Mouse (Mus musculus) retina, postnatal 7 days (tissue): ENCODE data around the gene Atp2a2.
"Not testable (repeated sequence)": the region's sequence is repeated elsewhere in the genome, so short reads cannot be mapped to it uniquely, and the experiment has no call there.

Source experiments
- DNase-seq: peaks from one replicate; pipeline ENCODE4 v3.0.0-alpha.2; 2012; ENCODE audit warnings: low read depth, low spot score

Atp2a2 gene

GRCm38 (mm10) chr5:122498046-122498445, 4.0 kb downstream of the Atp2a2 start:
- no peak for DNase-seq

GRCm38 (mm10) chr5:122496990-122497389, 5.0 kb downstream of the Atp2a2 start:
- no peak for DNase-seq

GRCm38 (mm10) chr5:122494449-122494848, 7.6 kb downstream of the Atp2a2 start:
- DNase-seq, result no peak

GRCm38 (mm10) chr5:122493035-122493434, 9.0 kb downstream of the Atp2a2 start:
- DNase-seq, result no peak

- DNase-seq, result no peak
Measured at GRCm38 (mm10) chr5:122491385-122491784, 10.6 kb downstream of the Atp2a2 start.

- DNase-seq, result no peak
Measured at GRCm38 (mm10) chr5:122490148-122490547, 11.9 kb downstream of the Atp2a2 start.

GRCm38 (mm10) chr5:122487825-122488224, 14.2 kb downstream of the Atp2a2 start:
- DNase-seq, result no peak

- DNase-seq, result not testable (repeated sequence)
Measured at GRCm38 (mm10) chr5:122486243-122486642, 15.8 kb downstream of the Atp2a2 start.

- no peak for DNase-seq
Measured at GRCm38 (mm10) chr5:122482733-122483391, 19.2 kb downstream of the Atp2a2 start.

GRCm38 (mm10) chr5:122481844-122482243, 20.2 kb downstream of the Atp2a2 start:
- DNase-seq, result no peak

- DNase-seq, result no peak
Measured at GRCm38 (mm10) chr5:122479131-122479530, 22.9 kb downstream of the Atp2a2 start.

- DNase-seq, result no peak
Measured at GRCm38 (mm10) chr5:122477492-122477891, 24.5 kb downstream of the Atp2a2 start.

- no peak for DNase-seq
Measured at GRCm38 (mm10) chr5:122476078-122476477, 25.9 kb downstream of the Atp2a2 start.

- no peak for DNase-seq
Measured at GRCm38 (mm10) chr5:122474643-122475363, 27.2 kb downstream of the Atp2a2 start.

- no peak for DNase-seq
Measured at GRCm38 (mm10) chr5:122471658-122472057, 30.4 kb downstream of the Atp2a2 start.

GRCm38 (mm10) chr5:122461431-122461830, 40.6 kb downstream of the Atp2a2 start:
- no peak for DNase-seq

GRCm38 (mm10) chr5:122460656-122461055, 41.4 kb downstream of the Atp2a2 start:
- no peak for DNase-seq

- no peak for DNase-seq
Measured at GRCm38 (mm10) chr5:122459335-122459734, 42.7 kb downstream of the Atp2a2 start.

GRCm38 (mm10) chr5:122458066-122458465, 44.0 kb downstream of the Atp2a2 start:
- no peak for DNase-seq

GRCm38 (mm10) chr5:122457054-122457453, 45.0 kb downstream of the Atp2a2 start:
- not testable (repeated sequence) for DNase-seq

- no peak for DNase-seq
Measured at GRCm38 (mm10) chr5:122455584-122455983, 46.4 kb downstream of the Atp2a2 start.

- no peak for DNase-seq
Measured at GRCm38 (mm10) chr5:122454883-122455282, 47.1 kb downstream of the Atp2a2 start.

- DNase-seq, result no peak
Measured at GRCm38 (mm10) chr5:122454442-122454841, 47.6 kb downstream of the Atp2a2 start.
